Mouse (Mus musculus) forebrain, embryonic 10.5 days (tissue): ENCODE measurements around the gene Syngr3. TPM values are rescaled to one million over a fixed set of nuclear protein-coding genes. Genes with fewer than 3 reads are reported as not detected.

ENCODE experiments used
- DNase-seq: peaks from one replicate; pipeline ENCODE4 v3.0.0-alpha.2; 2017; ENCODE audit warnings: low spot score; ENCODE audit errors: extremely low spot score
- H3K27ac ChIP-seq: fragments of 300-500 bp; sonication (generic); 2 replicates; pipeline ENCODE4 v1.5.1; 2016; ENCODE audit warnings: mild to moderate bottlenecking
- H3K27me3 ChIP-seq: fragments of 300-500 bp; sonication (generic); 2 replicates; pipeline ENCODE4 v1.6.1; 2016; ENCODE audit warnings: mild to moderate bottlenecking; ENCODE audit not compliant: poor library complexity, severe bottlenecking
- H3K36me3 ChIP-seq: fragments of 300-500 bp; sonication (generic); replicated peaks from 2 replicates; pipeline ENCODE4 v1.6.1; 2016; ENCODE audit warnings: mild to moderate bottlenecking, moderate library complexity
- H3K4me1 ChIP-seq: fragments of 300-500 bp; sonication (generic); 2 replicates; pipeline ENCODE4 v1.6.1; 2016
- H3K4me3 ChIP-seq: fragments of 300-500 bp; sonication (generic); 2 replicates; pipeline ENCODE4 v1.5.1; 2016; ENCODE audit warnings: mild to moderate bottlenecking, moderate library complexity
- H3K9me3 ChIP-seq: fragments of 300-500 bp; sonication (generic); 2 replicates; pipeline ENCODE4 v1.6.1; 2016; ENCODE audit warnings: mild to moderate bottlenecking, moderate library complexity
- WGBS: fragments of 180-500 bp; shearing (Covaris S2); methylation state at CpG from one replicate; pipeline ENCODE4 v1.1.7; 2016; 5-methylcytosine and 5-hydroxymethylcytosine counted together
- polyA plus RNA-seq: library from polyadenylated mRNA; unstranded; fragments of >200 nt; fragmentation: Nextera tagmentation; extraction: Ambion mirVana; gene quantifications from 2 replicates; pipeline ENCODE4 v1.2.1, GENCODE M21; 2016

The Syngr3 gene
- polyA plus RNA-seq, 1 experiment from 2014 or later: 11.0 TPM

GRCm38 (mm10) chr17:24645916-24646315, 43.8 kb downstream of the Syngr3 start:
- Histone ChIP-seq H3K9me3 (no peaks in the 10 kb centered on the region), H3K27ac (no peak overlapping the region; the same call in 1 of the 2 replicates), H3K27me3 (peaks cover 35% of the 10 kb centered on the region), H3K36me3 (peaks cover 2% of the 10 kb centered on the region; the same call in 1 of the 2 replicates), H3K4me3 (no peak overlapping the region), H3K4me1 (peaks cover 53% of the 10 kb centered on the region)
- 91% methylated on average over 3 of the region's 3 CpGs for WGBS
- DNase-seq: no peak

- H3K9me3 ChIP-seq: no peaks in the 10 kb centered on the region
- no peak for DNase-seq
- WGBS: 88% methylated on average over 9 of the region's 9 CpGs
- peaks cover 26% of the 10 kb centered on the region for H3K27me3 ChIP-seq
- H3K27ac ChIP-seq: peak overlapping the region; percentile 75
- peaks cover 50% of the 10 kb centered on the region for H3K4me1 ChIP-seq
- H3K4me3 ChIP-seq: no peak overlapping the region
- H3K36me3 ChIP-seq: peaks cover 10% of the 10 kb centered on the region
These were observed 44.7 kb downstream of the Syngr3 start for GRCm38 (mm10) chr17:24644875-24645721.

GRCm38 (mm10) chr17:24644030-24644715, 45.6 kb downstream of the Syngr3 start:
- peak overlapping the region; percentile 75 for H3K27ac ChIP-seq
- 51% methylated on average over 7 of the region's 7 CpGs for WGBS
- no peak overlapping the region for H3K4me3 ChIP-seq
- no peak for DNase-seq
- peaks cover 18% of the 10 kb centered on the region for H3K36me3 ChIP-seq
- H3K4me1 ChIP-seq: peaks cover 50% of the 10 kb centered on the region
- H3K9me3 ChIP-seq: no peaks in the 10 kb centered on the region
- peaks cover 17% of the 10 kb centered on the region for H3K27me3 ChIP-seq

GRCm38 (mm10) chr17:24642791-24643343, 46.9 kb downstream of the Syngr3 start:
- Histone ChIP-seq H3K4me3 (no peak overlapping the region), H3K4me1 (peaks cover 55% of the 10 kb centered on the region), H3K27me3 (0 out of 2 replicates have a peak, but pooled peaks cover 5% of the 10 kb centered on the region), H3K36me3 (peaks cover 28% of the 10 kb centered on the region), H3K9me3 (no peaks in the 10 kb centered on the region), H3K27ac (peak overlapping the region; percentile 9; the same call in 1 of the 2 replicates)
- 83% methylated on average over 6 of the region's 6 CpGs for WGBS
- no peak for DNase-seq

GRCm38 (mm10) chr17:24641944-24642343, 47.8 kb downstream of the Syngr3 start:
- Histone ChIP-seq H3K4me3 (no peak overlapping the region), H3K4me1 (peaks cover 60% of the 10 kb centered on the region), H3K9me3 (no peaks in the 10 kb centered on the region), H3K27ac (no peak overlapping the region), H3K27me3 (no peaks in the 10 kb centered on the region), H3K36me3 (peaks cover 28% of the 10 kb centered on the region)
- WGBS: 92% methylated on average over 14 of the region's 14 CpGs
- DNase-seq: no peak

GRCm38 (mm10) chr17:24640581-24640980, 49.2 kb downstream of the Syngr3 start:
- Histone ChIP-seq H3K27ac (peak overlapping the region; percentile 80; the same call in 1 of the 2 replicates), H3K36me3 (peaks cover 31% of the 10 kb centered on the region), H3K27me3 (no peaks in the 10 kb centered on the region), H3K4me3 (no peak overlapping the region), H3K4me1 (peaks cover 65% of the 10 kb centered on the region), H3K9me3 (no peaks in the 10 kb centered on the region)
- 95% methylated on average over 15 of the region's 15 CpGs for WGBS
- DNase-seq: no peak

GRCm38 (mm10) chr17:24640119-24640518, 49.6 kb downstream of the Syngr3 start:
- H3K9me3 ChIP-seq: no peaks in the 10 kb centered on the region
- H3K27me3 ChIP-seq: no peaks in the 10 kb centered on the region
- WGBS: 92% methylated on average over 7 of the region's 7 CpGs
- H3K27ac ChIP-seq: peak overlapping the region; percentile 80
- peaks cover 35% of the 10 kb centered on the region for H3K36me3 ChIP-seq
- H3K4me1 ChIP-seq: peaks cover 61% of the 10 kb centered on the region
- DNase-seq: no peak
- no peak overlapping the region for H3K4me3 ChIP-seq

- H3K4me1 ChIP-seq: peaks cover 55% of the 10 kb centered on the region
- peaks cover 41% of the 10 kb centered on the region for H3K36me3 ChIP-seq
- no peak for DNase-seq
- no peaks in the 10 kb centered on the region for H3K27me3 ChIP-seq
- peak overlapping the region; percentile 13; the same call in 1 of the 2 replicates for H3K4me3 ChIP-seq
- WGBS: 75% methylated on average over 5 of the region's 5 CpGs
- H3K27ac ChIP-seq: peak overlapping the region; percentile 80
- no peaks in the 10 kb centered on the region for H3K9me3 ChIP-seq
These were observed 50.2 kb downstream of the Syngr3 start for GRCm38 (mm10) chr17:24639571-24639988.

GRCm38 (mm10) chr17:24638840-24639239, 50.9 kb downstream of the Syngr3 start:
- Histone ChIP-seq H3K27ac (peak overlapping the region; percentile 80), H3K4me3 (no peak overlapping the region), H3K9me3 (no peaks in the 10 kb centered on the region), H3K36me3 (peaks cover 41% of the 10 kb centered on the region), H3K4me1 (peaks cover 48% of the 10 kb centered on the region), H3K27me3 (no peaks in the 10 kb centered on the region)
- no peak for DNase-seq
- 75% methylated on average over 9 of the region's 9 CpGs for WGBS

GRCm38 (mm10) chr17:24638214-24638613, 51.5 kb downstream of the Syngr3 start:
- DNase-seq: no peak
- Histone ChIP-seq H3K27ac (peak overlapping the region; percentile 80; the same call in 1 of the 2 replicates), H3K4me1 (peaks cover 46% of the 10 kb centered on the region), H3K36me3 (peaks cover 41% of the 10 kb centered on the region), H3K9me3 (no peaks in the 10 kb centered on the region), H3K27me3 (no peaks in the 10 kb centered on the region), H3K4me3 (no peak overlapping the region)
- WGBS: 94% methylated on average over 4 of the region's 4 CpGs

- Histone ChIP-seq H3K9me3 (no peaks in the 10 kb centered on the region), H3K36me3 (peaks cover 41% of the 10 kb centered on the region), H3K27me3 (no peaks in the 10 kb centered on the region), H3K4me1 (peaks cover 46% of the 10 kb centered on the region), H3K27ac (no peak overlapping the region), H3K4me3 (no peak overlapping the region)
- WGBS: 68% methylated on average over 5 of the region's 5 CpGs
- no peak for DNase-seq
These were observed 52.8 kb downstream of the Syngr3 start for GRCm38 (mm10) chr17:24636781-24637481.

GRCm38 (mm10) chr17:24635694-24636093, 54.1 kb downstream of the Syngr3 start:
- peaks cover 53% of the 10 kb centered on the region for H3K4me1 ChIP-seq
- no peak overlapping the region for H3K27ac ChIP-seq
- peaks cover 41% of the 10 kb centered on the region for H3K36me3 ChIP-seq
- no peak for DNase-seq
- no peak overlapping the region for H3K4me3 ChIP-seq
- 95% methylated on average over 5 of the region's 5 CpGs for WGBS
- H3K9me3 ChIP-seq: no peaks in the 10 kb centered on the region
- H3K27me3 ChIP-seq: no peaks in the 10 kb centered on the region
